Mouse (Mus musculus) limb, embryonic 12.5 days (tissue): ENCODE data around the gene Ifnlr1. TPM values are rescaled to one million over a fixed set of nuclear protein-coding genes. Genes with fewer than 3 reads are reported as not detected.

Experiments used
- ATAC-seq: fragments of 200-750 bp; cut with Nextera tagmentation; 2 replicates; pipeline ENCODE4 v1.8.0; 2017; ENCODE audit warnings: low read depth, moderate TSS enrichment; ENCODE audit not compliant: insufficient number of reproducible peaks, insufficient read depth, low FRiP score, low TSS enrichment
- H3K27ac ChIP-seq: fragments of 300-500 bp; sonication (generic); 2 replicates; pipeline ENCODE4 v1.5.1; 2016; ENCODE audit warnings: mild to moderate bottlenecking, moderate library complexity
- H3K27me3 ChIP-seq: fragments of 300-500 bp; sonication (generic); 2 replicates; pipeline ENCODE4 v1.6.1; 2016; ENCODE audit warnings: mild to moderate bottlenecking, moderate library complexity
- H3K36me3 ChIP-seq: fragments of 300-500 bp; sonication (generic); 2 replicates; pipeline ENCODE4 v1.6.1; 2016; ENCODE audit warnings: mild to moderate bottlenecking, moderate library complexity
- H3K4me1 ChIP-seq: fragments of 300-500 bp; sonication (generic); replicated peaks from 2 replicates; pipeline ENCODE4 v1.6.1; 2016
- H3K4me2 ChIP-seq: fragments of 300-500 bp; sonication (generic); 2 replicates; pipeline ENCODE4 v1.6.1; 2016; ENCODE audit warnings: mild to moderate bottlenecking, moderate library complexity
- H3K4me3 ChIP-seq: fragments of 300-500 bp; sonication (generic); replicated peaks from 2 replicates; pipeline ENCODE4 v1.5.1; 2016; ENCODE audit warnings: mild to moderate bottlenecking
- H3K9ac ChIP-seq: fragments of 300-500 bp; sonication (generic); replicated peaks from 2 replicates; pipeline ENCODE4 v1.6.1; 2016; ENCODE audit warnings: mild to moderate bottlenecking, moderate library complexity
- H3K9me3 ChIP-seq: fragments of 300-500 bp; sonication (generic); 2 replicates; pipeline ENCODE4 v1.6.1; 2016; ENCODE audit warnings: mild to moderate bottlenecking, moderate library complexity
- WGBS: fragments of 180-500 bp; shearing (Covaris S2); methylation state at CpG from one replicate; pipeline ENCODE4 v1.1.7; 2016; 5-methylcytosine and 5-hydroxymethylcytosine counted together
- polyA plus RNA-seq: library from polyadenylated mRNA; unstranded; fragments of >200 nt; fragmentation: Nextera tagmentation; extraction: Ambion mirVana; gene quantifications from 2 replicates; pipeline ENCODE4 v1.2.1, GENCODE M21; 2016

The Ifnlr1 gene
- polyA plus RNA-seq, 1 experiment from 2014 or later = 0.81 TPM

DNA sequence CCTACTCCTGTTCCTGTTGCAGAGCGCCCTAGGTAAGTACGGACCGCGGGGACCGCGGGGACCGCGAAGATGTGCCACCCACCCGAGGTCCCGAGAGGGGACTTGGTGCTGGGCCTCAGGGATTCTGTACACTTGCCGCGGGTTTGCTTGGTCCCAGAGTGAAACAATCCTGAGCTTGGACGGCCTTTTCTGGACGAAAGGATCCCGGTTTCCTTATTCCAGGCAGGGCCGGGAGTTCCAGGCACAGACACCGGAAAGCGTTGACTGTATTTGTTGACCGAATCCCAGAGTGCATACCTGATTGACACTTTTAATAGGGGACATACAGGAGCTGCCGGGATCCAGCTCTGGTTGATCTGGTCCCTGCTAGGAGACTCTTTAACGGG is 474 bp downstream of the Ifnlr1 start:
- no peak overlapping the region for H3K27ac ChIP-seq
- H3K9me3 ChIP-seq = no peaks in the 10 kb centered on the region
- H3K27me3 ChIP-seq = peaks cover 55% of the 10 kb centered on the region
- peak overlapping the region; percentile 99 for H3K4me2 ChIP-seq
- H3K36me3 ChIP-seq = no peaks in the 10 kb centered on the region
- WGBS = under 1% methylated on average over 21 of the region's 21 CpGs
- H3K4me1 ChIP-seq = peaks cover 8% of the 10 kb centered on the region; the same call in 1 of the 2 replicates
- peak overlapping the region; percentile 68 for H3K9ac ChIP-seq
- H3K4me3 ChIP-seq = peak overlapping the region; percentile 72
- ATAC-seq = no peak

DNA sequence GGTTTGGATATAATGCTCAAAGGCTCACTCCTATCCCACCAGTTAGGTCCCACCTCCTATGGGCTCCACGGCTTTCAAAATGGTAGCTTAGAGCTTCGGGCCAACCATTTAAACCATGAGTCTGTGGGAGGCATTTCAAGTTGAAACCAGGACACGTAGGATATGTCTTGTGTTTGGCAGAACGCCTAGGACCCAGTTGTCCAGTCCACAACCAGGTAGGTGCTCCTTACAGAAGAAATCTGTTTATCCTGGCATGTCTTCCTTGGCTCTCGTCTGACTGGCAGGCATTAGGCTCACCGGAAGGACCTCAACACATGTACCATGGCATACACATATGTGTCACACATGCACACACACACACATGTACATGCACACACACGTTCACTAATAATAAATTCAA is 3.7 kb downstream of the Ifnlr1 start:
- ATAC-seq = no peak
- peaks cover 8% of the 10 kb centered on the region; the same call in 1 of the 2 replicates for H3K4me1 ChIP-seq
- no peak overlapping the region for H3K4me3 ChIP-seq
- no peaks in the 10 kb centered on the region for H3K9me3 ChIP-seq
- no peaks in the 10 kb centered on the region for H3K36me3 ChIP-seq
- no peak overlapping the region for H3K27ac ChIP-seq
- WGBS = 90% methylated on average over 7 of the region's 7 CpGs
- peaks cover 54% of the 10 kb centered on the region for H3K27me3 ChIP-seq
- H3K9ac ChIP-seq = no peak overlapping the region
- H3K4me2 ChIP-seq = no peak overlapping the region

DNA sequence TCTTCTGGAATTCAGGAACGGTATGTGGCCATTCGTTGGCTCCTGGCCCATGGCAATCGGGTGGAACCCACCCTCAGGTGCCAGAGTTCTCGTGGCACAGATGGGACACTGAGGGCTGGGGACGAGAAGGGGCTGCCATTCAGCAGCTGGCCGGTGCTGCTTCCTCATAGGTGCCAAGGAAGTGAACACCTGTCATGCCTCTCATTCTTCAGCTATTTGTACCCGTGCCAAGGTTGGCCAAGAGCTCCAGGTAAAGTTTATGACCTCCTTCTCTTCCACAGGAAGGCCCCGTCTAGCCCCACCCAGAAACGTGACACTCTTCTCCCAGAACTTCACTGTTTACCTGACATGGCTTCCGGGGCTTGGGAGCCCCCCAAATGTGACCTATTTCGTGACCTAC is 4.2 kb downstream of the Ifnlr1 start:
- peaks cover 8% of the 10 kb centered on the region; the same call in 1 of the 2 replicates for H3K4me1 ChIP-seq
- H3K27ac ChIP-seq = no peak overlapping the region
- no peaks in the 10 kb centered on the region for H3K36me3 ChIP-seq
- peaks cover 49% of the 10 kb centered on the region for H3K27me3 ChIP-seq
- H3K4me2 ChIP-seq = no peak overlapping the region
- no peaks in the 10 kb centered on the region for H3K9me3 ChIP-seq
- no peak overlapping the region for H3K4me3 ChIP-seq
- no peak for ATAC-seq
- H3K9ac ChIP-seq = no peak overlapping the region
- 72% methylated on average over 11 of the region's 11 CpGs for WGBS

DNA sequence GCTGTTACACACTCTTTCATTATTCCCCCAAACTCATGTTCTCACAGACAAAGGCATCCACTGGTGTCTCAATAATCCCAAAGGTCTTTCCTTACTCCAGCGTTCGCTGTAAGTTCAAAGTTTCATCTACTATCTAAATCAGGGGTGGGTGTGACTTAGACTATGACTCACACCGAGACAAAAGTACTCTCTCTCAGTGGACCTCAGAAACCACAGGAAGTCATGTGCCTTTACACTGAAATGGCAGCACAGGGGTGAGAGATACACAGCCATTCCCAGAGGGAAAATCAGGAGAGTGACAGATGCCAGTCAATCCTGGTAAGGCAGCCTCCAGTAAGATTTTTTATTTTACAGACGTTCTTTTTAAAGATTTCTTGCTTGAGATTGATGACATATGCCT is 6.8 kb downstream of the Ifnlr1 start:
- Histone ChIP-seq H3K9ac (no peak overlapping the region), H3K4me2 (no peak overlapping the region), H3K27ac (no peak overlapping the region), H3K4me1 (no peaks in the 10 kb centered on the region), H3K36me3 (no peaks in the 10 kb centered on the region), H3K4me3 (no peak overlapping the region), H3K27me3 (peaks cover 23% of the 10 kb centered on the region), H3K9me3 (no peaks in the 10 kb centered on the region)
- WGBS = 78% methylated on average over 4 of the region's 4 CpGs
- no peak for ATAC-seq

DNA sequence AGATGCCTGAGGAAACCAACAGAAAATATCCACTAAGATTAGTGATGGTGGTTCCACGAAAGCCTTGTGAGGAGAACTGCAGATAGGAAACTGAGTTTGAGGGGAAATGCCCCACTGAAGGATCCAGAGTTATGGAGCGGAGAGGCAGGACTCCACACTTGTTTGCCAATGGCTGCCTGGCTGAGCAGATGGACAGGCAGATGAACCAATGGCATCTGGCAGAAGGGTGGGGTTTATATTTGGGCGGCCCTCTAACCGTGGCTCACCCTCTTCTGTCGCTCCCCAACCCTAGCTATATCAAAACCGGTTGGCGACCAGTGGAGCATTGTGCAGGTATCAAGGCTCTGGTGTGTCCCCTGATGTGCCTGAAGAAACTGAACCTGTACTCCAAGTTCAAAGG is 12.4 kb downstream of the Ifnlr1 start:
- Histone ChIP-seq H3K9ac (no peak overlapping the region), H3K27ac (no peak overlapping the region), H3K4me1 (peaks cover 4% of the 10 kb centered on the region), H3K9me3 (no peaks in the 10 kb centered on the region), H3K36me3 (no peaks in the 10 kb centered on the region), H3K4me2 (peak overlapping the region; percentile 40), H3K4me3 (no peak overlapping the region), H3K27me3 (no peaks in the 10 kb centered on the region)
- ATAC-seq = no peak
- 79% methylated on average over 7 of the region's 7 CpGs for WGBS

DNA sequence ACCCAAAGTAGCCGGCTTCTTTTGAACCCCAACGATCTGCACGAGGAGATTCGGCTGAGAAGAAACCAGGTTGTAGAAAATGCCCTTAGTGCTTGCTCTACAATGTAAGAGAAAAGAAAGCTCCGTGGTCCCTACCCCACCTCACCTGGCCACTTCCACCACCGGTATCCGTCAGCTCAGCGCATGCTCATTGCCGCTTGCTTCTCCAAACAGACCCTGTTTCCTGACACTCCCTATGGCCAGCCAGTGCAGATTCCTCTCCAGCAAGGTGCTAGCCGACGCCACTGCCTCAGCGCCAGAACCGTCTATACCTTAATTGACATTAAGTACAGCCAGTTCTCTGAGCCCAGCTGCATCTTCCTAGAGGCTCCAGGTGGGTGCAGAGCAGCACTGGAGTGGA is 17.4 kb downstream of the Ifnlr1 start:
- no peak overlapping the region for H3K9ac ChIP-seq
- no peak overlapping the region for H3K4me2 ChIP-seq
- WGBS = 72% methylated on average over 13 of the region's 13 CpGs
- H3K27me3 ChIP-seq = no peaks in the 10 kb centered on the region
- ATAC-seq = no peak
- no peak overlapping the region for H3K27ac ChIP-seq
- no peaks in the 10 kb centered on the region for H3K36me3 ChIP-seq
- H3K4me1 ChIP-seq = peaks cover 4% of the 10 kb centered on the region
- H3K9me3 ChIP-seq = no peaks in the 10 kb centered on the region
- no peak overlapping the region for H3K4me3 ChIP-seq

DNA sequence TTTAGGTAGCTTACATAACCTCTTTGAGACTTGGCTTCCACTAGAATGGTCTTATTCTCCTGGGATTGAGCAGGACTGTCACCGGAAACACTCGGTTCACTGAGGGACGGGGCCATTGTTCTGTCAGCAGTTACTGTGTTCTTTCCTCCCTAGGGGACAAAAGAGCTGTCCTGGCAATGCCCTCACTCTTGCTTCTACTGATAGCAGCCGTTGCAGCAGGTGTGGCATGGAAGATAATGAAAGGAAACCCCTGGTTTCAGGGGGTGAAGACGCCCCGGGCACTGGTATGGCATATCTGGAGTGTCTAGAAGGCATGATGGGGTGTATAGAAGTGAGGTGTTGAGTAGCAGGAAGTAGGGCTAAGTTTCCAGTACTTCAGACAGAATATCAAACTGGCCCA is 17.9 kb downstream of the Ifnlr1 start:
- H3K4me2 ChIP-seq = no peak overlapping the region
- ATAC-seq = no peak
- no peaks in the 10 kb centered on the region for H3K9me3 ChIP-seq
- H3K27me3 ChIP-seq = no peaks in the 10 kb centered on the region
- WGBS = 80% methylated on average over 6 of the region's 6 CpGs
- no peak overlapping the region for H3K9ac ChIP-seq
- H3K4me3 ChIP-seq = no peak overlapping the region
- H3K4me1 ChIP-seq = peaks cover 3% of the 10 kb centered on the region
- no peaks in the 10 kb centered on the region for H3K36me3 ChIP-seq
- no peak overlapping the region for H3K27ac ChIP-seq

DNA sequence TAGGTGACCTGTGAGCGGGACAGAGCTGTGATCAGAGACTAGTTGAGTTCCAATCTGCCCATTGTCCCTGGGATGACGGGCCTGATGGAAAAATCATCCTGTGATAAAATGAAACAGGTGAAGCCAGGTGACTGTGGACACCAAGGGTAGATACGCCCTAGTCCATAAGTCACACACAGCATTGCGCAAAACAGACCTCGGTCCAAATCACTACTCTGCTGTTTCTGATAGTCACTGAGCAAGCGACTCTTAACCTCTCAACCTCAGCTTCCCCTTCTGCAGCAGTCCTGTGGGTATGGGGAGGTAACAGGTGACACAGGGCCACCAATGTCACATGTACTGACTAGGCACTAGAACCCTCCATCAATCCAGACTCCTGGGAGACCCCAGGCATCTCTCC is 20.0 kb downstream of the Ifnlr1 start:
- Histone ChIP-seq H3K4me3 (no peak overlapping the region), H3K4me2 (no peak overlapping the region), H3K4me1 (no peaks in the 10 kb centered on the region), H3K27ac (no peak overlapping the region), H3K9me3 (no peaks in the 10 kb centered on the region), H3K36me3 (no peaks in the 10 kb centered on the region), H3K27me3 (no peaks in the 10 kb centered on the region), H3K9ac (no peak overlapping the region)
- 89% methylated on average over 6 of the region's 6 CpGs for WGBS
- no peak for ATAC-seq

DNA sequence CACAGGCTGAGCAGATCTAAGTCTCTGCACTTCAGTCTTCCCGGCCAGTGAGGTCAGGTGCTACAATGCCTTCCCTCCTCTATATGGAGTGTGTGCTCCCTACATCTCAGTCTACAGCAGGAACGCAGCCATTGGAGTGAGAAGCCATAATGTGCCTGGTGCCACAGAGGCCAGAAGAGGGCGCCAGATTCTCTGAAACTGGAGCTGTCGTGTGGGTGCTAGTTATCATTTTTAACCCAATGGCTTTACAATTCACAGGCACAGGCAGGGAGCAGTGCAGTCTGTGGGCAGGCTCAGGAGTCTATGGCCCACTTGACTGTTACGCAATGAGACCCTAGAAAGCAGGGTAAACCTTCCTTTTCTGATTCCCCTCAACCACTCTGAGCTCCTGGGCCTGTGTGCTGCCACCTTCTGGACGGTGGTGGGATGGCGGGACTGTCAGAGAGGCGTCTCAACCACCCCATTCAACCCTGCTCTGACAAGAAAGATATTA is 23.0 kb downstream of the Ifnlr1 start:
- ATAC-seq = peak; percentile 37; the same call in 1 of the 2 replicates
- H3K27me3 ChIP-seq = no peaks in the 10 kb centered on the region
- no peak overlapping the region for H3K4me3 ChIP-seq
- H3K9me3 ChIP-seq = no peaks in the 10 kb centered on the region
- H3K4me1 ChIP-seq = no peaks in the 10 kb centered on the region
- WGBS = 8% methylated on average over 8 of the region's 8 CpGs
- H3K9ac ChIP-seq = no peak overlapping the region
- H3K27ac ChIP-seq = no peak overlapping the region
- H3K36me3 ChIP-seq = no peaks in the 10 kb centered on the region
- peak overlapping the region; percentile 41 for H3K4me2 ChIP-seq

DNA sequence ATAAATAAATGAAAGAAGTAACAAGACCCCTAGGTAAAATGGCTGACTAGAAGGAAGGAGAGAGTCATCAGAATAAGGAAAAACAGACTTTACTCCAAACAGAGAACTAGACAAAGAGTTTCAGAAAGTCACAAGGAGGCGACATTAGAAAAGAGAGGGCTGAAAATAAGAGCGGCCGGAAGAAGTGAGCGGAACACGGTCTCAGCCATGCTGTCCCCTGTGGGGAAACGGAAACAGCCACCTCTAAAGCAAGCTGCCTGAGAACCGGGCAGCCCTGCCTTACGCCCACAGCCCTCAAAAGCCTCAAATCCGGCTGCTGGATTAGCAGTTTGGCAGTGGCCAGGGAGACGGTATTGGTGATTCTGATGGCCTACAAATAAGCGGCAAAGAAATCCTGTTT is 23.5 kb downstream of the Ifnlr1 start:
- no peak for ATAC-seq
- Histone ChIP-seq H3K9ac (no peak overlapping the region), H3K9me3 (no peaks in the 10 kb centered on the region), H3K27me3 (no peaks in the 10 kb centered on the region), H3K4me2 (no peak overlapping the region), H3K36me3 (no peaks in the 10 kb centered on the region), H3K27ac (no peak overlapping the region), H3K4me1 (no peaks in the 10 kb centered on the region), H3K4me3 (no peak overlapping the region)
- 70% methylated on average over 11 of the region's 11 CpGs for WGBS

DNA sequence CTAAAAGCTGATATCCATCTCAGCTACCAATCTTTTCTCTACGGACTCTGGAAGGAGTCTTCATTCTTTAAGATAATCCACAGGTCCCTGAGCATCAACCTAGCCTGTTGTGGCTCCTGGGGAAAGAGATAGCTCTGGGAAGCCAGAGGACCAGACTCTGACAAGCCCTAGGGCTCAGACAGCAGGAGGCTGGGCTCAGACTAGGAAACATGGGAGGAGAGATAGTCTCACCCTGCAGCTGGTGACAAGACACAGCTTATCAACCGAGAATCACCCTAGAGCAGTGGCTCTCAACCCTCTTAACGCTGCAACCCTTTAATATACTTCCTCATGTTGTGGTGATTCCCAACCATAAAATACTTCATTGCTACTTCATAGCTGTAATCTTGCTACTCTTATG is 24.3 kb downstream of the Ifnlr1 start:
- WGBS = 71% methylated on average over 3 of the region's 3 CpGs
- Histone ChIP-seq H3K9ac (no peak overlapping the region), H3K4me3 (no peak overlapping the region)

DNA sequence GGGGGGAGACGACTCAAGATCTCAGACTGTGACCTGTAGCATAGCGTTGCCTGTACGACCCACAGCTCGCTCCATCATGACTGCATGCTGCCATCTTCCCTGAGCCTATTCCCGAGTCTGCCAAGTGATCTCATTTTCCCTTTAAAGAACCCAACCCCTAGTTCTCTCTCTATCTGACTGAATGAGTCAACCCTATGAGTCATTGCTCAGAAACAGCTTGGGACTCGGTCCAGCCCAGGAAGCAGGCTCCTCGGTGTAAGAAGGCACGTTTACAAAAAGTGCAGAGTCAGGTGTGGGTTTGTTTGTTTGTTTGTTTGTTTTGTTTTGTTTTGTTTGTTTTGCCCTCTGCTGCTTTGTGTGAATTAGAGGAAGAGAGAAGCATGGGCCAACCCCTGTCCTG is 28.7 kb downstream of the Ifnlr1 start:
- H3K9me3 ChIP-seq = 0 out of 2 replicates have a peak, but pooled peaks cover 3% of the 10 kb centered on the region
- no peak overlapping the region for H3K4me2 ChIP-seq
- H3K4me3 ChIP-seq = no peak overlapping the region
- H3K27ac ChIP-seq = no peak overlapping the region
- whole genome bisulfite sequencing = 90% methylated on average over 8 of the region's 8 CpGs
- no peaks in the 10 kb centered on the region for H3K27me3 ChIP-seq
- H3K36me3 ChIP-seq = no peaks in the 10 kb centered on the region
- H3K9ac ChIP-seq = no peak overlapping the region
- H3K4me1 ChIP-seq = no peaks in the 10 kb centered on the region
- no peak for ATAC-seq

More for the DNA sequence above, 24.3 kb downstream of the Ifnlr1 start:
- ATAC-seq = no peak
- Histone ChIP-seq H3K9me3 (no peaks in the 10 kb centered on the region), H3K36me3 (no peaks in the 10 kb centered on the region), H3K27me3 (no peaks in the 10 kb centered on the region), H3K27ac (no peak overlapping the region), H3K4me1 (no peaks in the 10 kb centered on the region), H3K4me2 (no peak overlapping the region)
